ENCODE assay signal across 25 mouse cellular contexts in the genomic region with DNA sequence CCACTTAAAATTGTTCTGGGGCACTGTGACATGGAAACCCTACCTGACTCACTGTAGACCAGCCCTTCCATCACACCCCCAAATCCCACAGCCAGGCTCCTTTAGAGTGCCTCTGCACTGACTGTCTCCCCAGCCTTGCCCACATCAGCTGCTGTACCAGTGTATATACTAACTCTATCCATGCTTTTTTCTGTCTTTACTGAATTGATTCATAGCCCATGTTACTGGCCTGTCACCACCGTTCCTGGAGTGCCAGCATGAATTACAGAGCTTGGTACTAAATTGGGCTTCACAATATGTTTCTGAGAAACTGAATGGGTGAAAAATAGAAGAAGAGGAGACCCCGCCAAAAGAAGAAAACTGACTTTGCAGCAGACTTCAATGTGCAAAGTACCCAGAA.
DNase-seq lines count a peak whose midpoint lies in the region; ATAC-seq and TF ChIP-seq lines count a peak whose summit lies in the region.
"Had no signal": no experiment of that assay in that cellular context is flagged by ENCODE, and none has a peak within 500 bp of the region (broad histone marks: within the 10 kb centered on the region; RNA-seq: fewer than 3 reads in every experiment).

No protein-coding gene starts in this region.

- H3K9ac ChIP-seq in forebrain, postnatal 0 days: no peak overlapping the region
- no peak overlapping the region for H3K9ac ChIP-seq in forebrain, embryonic 11.5 days (ENCODE audit: low read length)
- H3K9ac ChIP-seq: forebrain, embryonic 12.5 days; heart, embryonic 13.5 days; hindbrain, embryonic 14.5 days had no signal

- ATAC-seq in forebrain, postnatal 0 days: peak; percentile 91
- no peak for ATAC-seq in forebrain, embryonic 11.5 days (replicated peaks; ENCODE audit: low FRiP score)
- ATAC-seq: activated CD4-positive, CD25-positive, alpha-beta regulatory T cell, adult 4 months; CD4-positive, CD25-positive, alpha-beta regulatory T cell, adult 4 months; hindbrain, postnatal 0 days; inflammation-experienced regulatory T-cells, adult 6 months; intestine, embryonic 16.5 days had no signal

- H3K27ac ChIP-seq in forebrain, postnatal 0 days (ENCODE audit: low read depth, low read length): 0 out of 2 replicates have a peak overlapping the region, but pooled peaks have one; percentile 15
- no peak overlapping the region for H3K27ac ChIP-seq in forebrain, embryonic 11.5 days (ENCODE audit: low read depth, low read length)
- no peak overlapping the region for H3K27ac ChIP-seq in left cerebral cortex, adult 2 months
- H3K27ac ChIP-seq: forebrain, embryonic 12.5 days; heart, adult 2 months; heart, embryonic 10.5 days; heart, embryonic 13.5 days; hindbrain, embryonic 14.5 days; hindbrain, postnatal 0 days had no signal

- no peaks in the 10 kb centered on the region for H3K4me1 ChIP-seq in forebrain, postnatal 0 days (ENCODE audit: insufficient read depth)
- H3K4me1 ChIP-seq in forebrain, embryonic 11.5 days (replicated peaks; ENCODE audit: control insufficient read depth, insufficient read depth, low read length): no peaks in the 10 kb centered on the region
- H3K4me1 ChIP-seq: forebrain, embryonic 12.5 days; heart, embryonic 10.5 days; heart, embryonic 13.5 days had no signal

- intact Hi-C loops in left cerebral cortex, postnatal 14 days (cut with DNase I): no loop called here
- intact Hi-C loops in left cerebral cortex, adult 2 months (cut with DNase I): no loop called here

- H3K36me3 ChIP-seq in forebrain, postnatal 0 days (ENCODE audit: insufficient read depth): no peaks in the 10 kb centered on the region
- H3K36me3 ChIP-seq in forebrain, embryonic 11.5 days (ENCODE audit: control insufficient read depth, insufficient read depth, low read length): no peaks in the 10 kb centered on the region
- H3K36me3 ChIP-seq: forebrain, embryonic 12.5 days; heart, embryonic 10.5 days; heart, embryonic 13.5 days had no signal

- no peaks in the 10 kb centered on the region for H3K9me3 ChIP-seq in forebrain, postnatal 0 days (ENCODE audit: low read length)
- no peaks in the 10 kb centered on the region for H3K9me3 ChIP-seq in forebrain, embryonic 11.5 days (ENCODE audit: control insufficient read depth, low read length)
- H3K9me3 ChIP-seq: forebrain, embryonic 12.5 days; heart, embryonic 10.5 days; heart, embryonic 13.5 days had no signal

- H3K4me3 ChIP-seq in forebrain, postnatal 0 days (ENCODE audit: low read depth, low read length): no peak overlapping the region
- H3K4me3 ChIP-seq in forebrain, embryonic 11.5 days (ENCODE audit: low read depth, low read length): no peak overlapping the region
- H3K4me3 ChIP-seq in left cerebral cortex, adult 2 months: no peak overlapping the region
- H3K4me3 ChIP-seq: forebrain, embryonic 12.5 days; heart, adult 2 months; heart, embryonic 10.5 days; heart, embryonic 13.5 days had no signal

- DNase-seq in forebrain, postnatal 0 days: peak; percentile 33
- no peak for DNase-seq in forebrain, embryonic 11.5 days (ENCODE audit: low spot score)
- DNase-seq in left cerebral cortex, postnatal 14 days (ENCODE audit: low spot score in 2 of 2): peak; percentile 11 to 22
- no peak for DNase-seq in left cerebral cortex, adult 2 months (ENCODE audit: extremely low spot score in 1 of 2, low spot score in 2 of 2)
- peak; percentile 5 to 17 for DNase-seq in frontal cortex, postnatal 36 days (ENCODE audit: low spot score in 2 of 2)
- DNase-seq in MN1 (ENCODE audit: low spot score): no peak
- DNase-seq: adrenal gland, adult 8-10 months; adrenal gland, postnatal 25 days; cerebellum, adult 18-20 months; cerebellum, adult 9-10 months; cerebellum, postnatal 14 days; gastrocnemius, postnatal 10 days; gastrocnemius, postnatal 36 days; heart, adult 2 months; heart, postnatal 14 days; heart, postnatal 4 days had no signal

- TF ChIP-seq CTCF in forebrain, postnatal 0 days (IDR thresholded peaks at IDR 0.05; ENCODE audit: low read depth): no peak
- no peak for TF ChIP-seq CTCF in left cerebral cortex, adult 2 months (IDR thresholded peaks at IDR 0.05)

- no peaks in the 10 kb centered on the region for H3K27me3 ChIP-seq in forebrain, postnatal 0 days (ENCODE audit: insufficient read depth, low read length)
- H3K27me3 ChIP-seq in forebrain, embryonic 11.5 days (ENCODE audit: control insufficient read depth, insufficient read depth, low read length): no peaks in the 10 kb centered on the region
- H3K27me3 ChIP-seq: forebrain, embryonic 12.5 days had no signal

- WGBS in forebrain, postnatal 0 days: 63% methylated on average over 2 of the region's 2 CpGs
- 94% methylated on average over 2 of the region's 2 CpGs for WGBS in forebrain, embryonic 11.5 days

- H3K4me2 ChIP-seq in forebrain, postnatal 0 days (ENCODE audit: low read depth): no peak overlapping the region
- no peak overlapping the region for H3K4me2 ChIP-seq in forebrain, embryonic 11.5 days (ENCODE audit: low read depth, low read length, severe bottlenecking)
- H3K4me2 ChIP-seq: forebrain, embryonic 12.5 days; heart, embryonic 13.5 days; hindbrain, embryonic 14.5 days had no signal

Comparison
In these comparisons a context has a peak if more than half of its experiments do, and no peak if none do; other contexts are left out.
1. DNase-seq: peak in forebrain, postnatal 0 days (single experiment), left cerebral cortex, postnatal 14 days (2 of 2) and frontal cortex, postnatal 36 days (2 of 2); none in forebrain, embryonic 11.5 days (single experiment), left cerebral cortex, adult 2 months (0 of 2) and MN1 (single experiment).